Mouse (Mus musculus): ENCODE measurements around the gene Ccl22. TPM values are rescaled to one million over a fixed set of nuclear protein-coding genes. Genes with fewer than 3 reads are reported as not detected.

Gene Ccl22
- total and polyA plus RNA-seq, 2 experiments = 0.28 to 0.32 TPM

GRCm38 (mm10) chr8:94739829-94740228 lies 5.6 kb upstream of the Ccl22 start:
- WGBS = 79% methylated on average over 6 of the region's 6 CpGs
- Histone ChIP-seq H3K36me3 (ENCODE audit: control insufficient read depth, insufficient read depth, low read length) (no peaks in the 10 kb centered on the region), H3K27ac (replicated peaks; ENCODE audit: insufficient read depth, low read depth, low read length) (no peak overlapping the region), H3K9ac (ENCODE audit: low read depth, low read length) (no peak overlapping the region), H3K27me3 (ENCODE audit: control insufficient read depth, insufficient read depth, low read length) (no peaks in the 10 kb centered on the region), H3K4me3 (ENCODE audit: insufficient read depth, low read depth, low read length) (no peak overlapping the region), H3K79me2 (ENCODE audit: control insufficient read depth, insufficient read depth, low read length) (no peaks in the 10 kb centered on the region), H3K4me1 (ENCODE audit: control insufficient read depth, insufficient read depth, low read length) (peaks cover 3% of the 10 kb centered on the region; the same call in 1 of the 2 replicates)
- no peak for TF ChIP-seq CTCF (IDR thresholded peaks at IDR 0.05; ENCODE audit: low read depth, low read length)
- no peak for TF ChIP-seq POLR2A (IDR thresholded peaks at IDR 0.05; ENCODE audit: extremely low read depth, insufficient read depth, low read length)
- no peak for DNase-seq (ENCODE audit: extremely low read depth, low read depth, low spot score)

- no peak for TF ChIP-seq CTCF (IDR thresholded peaks at IDR 0.05; ENCODE audit: low read depth, low read length)
- no peak for TF ChIP-seq POLR2A (IDR thresholded peaks at IDR 0.05; ENCODE audit: extremely low read depth, insufficient read depth, low read length)
- DNase-seq (ENCODE audit: extremely low read depth, low read depth, low spot score) = no peak
- 81% methylated on average over 3 of the region's 3 CpGs for WGBS
Observed at GRCm38 (mm10) chr8:94740591-94740990, 4.8 kb upstream of the Ccl22 start.

GRCm38 (mm10) chr8:94741726-94742125 lies 3.7 kb upstream of the Ccl22 start:
- no peaks in the 10 kb centered on the region for H3K4me1 ChIP-seq (ENCODE audit: control insufficient read depth, insufficient read depth, low read length)
- 92% methylated on average over 4 of the region's 4 CpGs for WGBS
- H3K4me3 ChIP-seq (ENCODE audit: insufficient read depth, low read depth, low read length) = no peak overlapping the region
- H3K36me3 ChIP-seq (ENCODE audit: control insufficient read depth, insufficient read depth, low read length) = no peaks in the 10 kb centered on the region
- no peak overlapping the region for H3K27ac ChIP-seq (replicated peaks; ENCODE audit: insufficient read depth, low read depth, low read length)
- no peak for TF ChIP-seq CTCF (IDR thresholded peaks at IDR 0.05; ENCODE audit: low read depth, low read length)
- no peak for TF ChIP-seq POLR2A (IDR thresholded peaks at IDR 0.05; ENCODE audit: extremely low read depth, insufficient read depth, low read length)
- no peaks in the 10 kb centered on the region for H3K79me2 ChIP-seq (ENCODE audit: control insufficient read depth, insufficient read depth, low read length)
- DNase-seq (ENCODE audit: extremely low read depth, low read depth, low spot score) = no peak
- H3K27me3 ChIP-seq (ENCODE audit: control insufficient read depth, insufficient read depth, low read length) = no peaks in the 10 kb centered on the region
- no peak overlapping the region for H3K9ac ChIP-seq (ENCODE audit: low read depth, low read length)

More at GRCm38 (mm10) chr8:94740591-94740990, 4.8 kb upstream of the Ccl22 start:
- no peak overlapping the region for H3K27ac ChIP-seq (replicated peaks; ENCODE audit: insufficient read depth, low read depth, low read length)
- H3K36me3 ChIP-seq (ENCODE audit: control insufficient read depth, insufficient read depth, low read length) = no peaks in the 10 kb centered on the region
- H3K27me3 ChIP-seq (ENCODE audit: control insufficient read depth, insufficient read depth, low read length) = no peaks in the 10 kb centered on the region
- no peak overlapping the region for H3K4me3 ChIP-seq (ENCODE audit: insufficient read depth, low read depth, low read length)
- H3K4me1 ChIP-seq (ENCODE audit: control insufficient read depth, insufficient read depth, low read length) = peaks cover under 1% of the 10 kb centered on the region; the same call in 1 of the 2 replicates
- no peaks in the 10 kb centered on the region for H3K79me2 ChIP-seq (ENCODE audit: control insufficient read depth, insufficient read depth, low read length)
- no peak overlapping the region for H3K9ac ChIP-seq (ENCODE audit: low read depth, low read length)

DNA sequence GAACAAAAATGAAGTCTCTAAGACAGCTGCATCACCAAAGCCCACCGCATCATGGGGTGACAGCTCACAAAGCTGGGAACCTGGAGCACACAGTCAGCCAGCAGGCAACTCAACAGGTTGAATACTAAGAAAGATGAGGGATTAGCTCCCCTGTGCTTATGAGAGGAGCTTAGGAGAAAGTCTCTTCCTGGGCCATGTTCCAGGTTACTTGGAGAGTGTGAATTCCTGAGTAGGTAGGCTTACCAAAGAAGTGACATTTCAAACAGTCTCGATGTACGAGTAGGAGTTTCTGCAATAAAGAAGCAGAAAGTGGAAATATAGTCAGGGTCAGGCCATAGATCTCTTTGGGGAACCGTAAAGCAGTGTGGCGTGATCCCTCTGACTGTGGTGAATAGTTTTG lies 906 bp upstream of the Ccl22 start:
- DNase-seq (ENCODE audit: extremely low read depth, low read depth, low spot score) = no peak
- WGBS = 93% methylated on average over 5 of the region's 5 CpGs
- Histone ChIP-seq H3K9ac (ENCODE audit: low read depth, low read length) (no peak overlapping the region), H3K4me3 (ENCODE audit: insufficient read depth, low read depth, low read length) (no peak overlapping the region), H3K27ac (replicated peaks; ENCODE audit: insufficient read depth, low read depth, low read length) (no peak overlapping the region), H3K36me3 (ENCODE audit: control insufficient read depth, insufficient read depth, low read length) (no peaks in the 10 kb centered on the region), H3K79me2 (ENCODE audit: control insufficient read depth, insufficient read depth, low read length) (no peaks in the 10 kb centered on the region), H3K27me3 (ENCODE audit: control insufficient read depth, insufficient read depth, low read length) (no peaks in the 10 kb centered on the region), H3K4me1 (ENCODE audit: control insufficient read depth, insufficient read depth, low read length) (no peaks in the 10 kb centered on the region)
- TF ChIP-seq CTCF (IDR thresholded peaks at IDR 0.05; ENCODE audit: low read depth, low read length) (no peak), POLR2A (IDR thresholded peaks at IDR 0.05; ENCODE audit: extremely low read depth, insufficient read depth, low read length) (no peak)

GRCm38 (mm10) chr8:94744972-94745371 lies 418 bp upstream of the Ccl22 start:
- H3K27me3 ChIP-seq (ENCODE audit: control insufficient read depth, insufficient read depth, low read length) = no peaks in the 10 kb centered on the region
- no peak overlapping the region for H3K27ac ChIP-seq (replicated peaks; ENCODE audit: insufficient read depth, low read depth, low read length)
- no peaks in the 10 kb centered on the region for H3K4me1 ChIP-seq (ENCODE audit: control insufficient read depth, insufficient read depth, low read length)
- H3K4me3 ChIP-seq (ENCODE audit: insufficient read depth, low read depth, low read length) = no peak overlapping the region
- TF ChIP-seq POLR2A (IDR thresholded peaks at IDR 0.05; ENCODE audit: extremely low read depth, insufficient read depth, low read length) (no peak), CTCF (IDR thresholded peaks at IDR 0.05; ENCODE audit: low read depth, low read length) (no peak)
- DNase-seq (ENCODE audit: extremely low read depth, low read depth, low spot score) = no peak
- no peaks in the 10 kb centered on the region for H3K79me2 ChIP-seq (ENCODE audit: control insufficient read depth, insufficient read depth, low read length)
- WGBS = 80% methylated on average over 9 of the region's 9 CpGs
- no peaks in the 10 kb centered on the region for H3K36me3 ChIP-seq (ENCODE audit: control insufficient read depth, insufficient read depth, low read length)
- H3K9ac ChIP-seq (ENCODE audit: low read depth, low read length) = no peak overlapping the region

DNA sequence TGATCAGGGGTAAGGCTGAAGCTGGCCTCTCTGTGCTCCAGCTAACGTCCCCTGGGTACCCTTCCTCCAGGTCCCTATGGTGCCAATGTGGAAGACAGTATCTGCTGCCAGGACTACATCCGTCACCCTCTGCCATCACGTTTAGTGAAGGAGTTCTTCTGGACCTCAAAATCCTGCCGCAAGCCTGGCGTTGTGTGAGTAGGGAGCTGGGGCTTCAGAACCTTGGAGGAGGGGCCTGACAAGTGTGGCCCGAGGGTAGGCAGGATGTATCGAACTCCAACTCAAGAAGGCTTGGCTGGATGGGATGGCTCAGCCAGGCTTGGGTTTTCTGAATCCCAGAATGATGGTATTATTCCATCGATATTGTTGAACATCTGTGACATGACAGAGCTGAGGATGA lies 1.4 kb downstream of the Ccl22 start:
- H3K79me2 ChIP-seq (ENCODE audit: control insufficient read depth, insufficient read depth, low read length) = no peaks in the 10 kb centered on the region
- H3K4me3 ChIP-seq (ENCODE audit: insufficient read depth, low read depth, low read length) = no peak overlapping the region
- H3K9ac ChIP-seq (ENCODE audit: low read depth, low read length) = no peak overlapping the region
- no peak overlapping the region for H3K27ac ChIP-seq (replicated peaks; ENCODE audit: insufficient read depth, low read depth, low read length)
- no peaks in the 10 kb centered on the region for H3K27me3 ChIP-seq (ENCODE audit: control insufficient read depth, insufficient read depth, low read length)
- TF ChIP-seq POLR2A (IDR thresholded peaks at IDR 0.05; ENCODE audit: extremely low read depth, insufficient read depth, low read length) (no peak), CTCF (IDR thresholded peaks at IDR 0.05; ENCODE audit: low read depth, low read length) (no peak)
- H3K4me1 ChIP-seq (ENCODE audit: control insufficient read depth, insufficient read depth, low read length) = no peaks in the 10 kb centered on the region
- no peak for DNase-seq (ENCODE audit: extremely low read depth, low read depth, low spot score)
- H3K36me3 ChIP-seq (ENCODE audit: control insufficient read depth, insufficient read depth, low read length) = no peaks in the 10 kb centered on the region
- 83% methylated on average over 8 of the region's 8 CpGs for WGBS

All from liver, adult 2 months (tissue).